Mouse (Mus musculus): ENCODE measurements at regions not wholly inside any gene's neighbourhood (a gene's known extent, or its start where the extent isn't known, plus 50 kb on each side); places are given as distances from the start of the nearest gene placed in this dataset.

DNA sequence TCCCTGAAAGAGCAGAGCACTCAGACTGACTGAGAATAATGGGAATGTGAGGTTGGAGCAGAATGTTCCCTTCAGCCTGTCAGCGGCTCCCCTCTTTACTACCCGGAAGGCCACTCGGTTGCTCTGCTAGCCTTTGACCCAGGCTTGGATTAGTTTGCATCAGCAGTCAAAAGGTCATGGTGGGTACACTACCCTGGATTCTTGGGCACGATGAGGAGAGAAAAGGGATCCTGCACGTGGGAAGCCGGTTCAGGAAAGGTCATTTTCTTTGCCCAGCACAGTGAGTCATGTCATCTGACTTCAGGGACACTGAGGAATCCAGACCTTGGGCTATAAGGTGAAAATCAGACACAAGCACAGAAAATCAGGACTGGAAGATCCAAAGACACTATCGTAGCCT, 443.3 kb downstream of the Rps24 start:
- Histone ChIP-seq H3K4me3 (ENCODE audit: insufficient read depth in 1 of 2, low read depth in 1 of 2, low read length in 2 of 2, poor library complexity in 1 of 2, severe bottlenecking in 1 of 2) (no peak overlapping the region), H3K27ac (ENCODE audit: insufficient read depth, low read depth, low read length, poor library complexity, severe bottlenecking) (no peak overlapping the region), H3K36me3 (ENCODE audit: control insufficient read depth, insufficient read depth, low read length, poor library complexity, severe bottlenecking) (no peaks in the 10 kb centered on the region), H3K9me3 (ENCODE audit: control insufficient read depth, insufficient read depth, low read depth, low read length) (no peaks in the 10 kb centered on the region), H3K4me1 (ENCODE audit: control insufficient read depth in 2 of 2, insufficient read depth in 2 of 2, low read length in 2 of 2, poor library complexity in 1 of 2) (peaks cover 0 to 3% of the 10 kb centered on the region in 2 experiments; a peak in 1 of 4 replicates), H3K9ac (ENCODE audit: insufficient read depth, low read depth, low read length, poor library complexity, severe bottlenecking) (no peak overlapping the region)
- no peak for DNase-seq (ENCODE audit: low read depth, low spot score)
- TF ChIP-seq ZNF384 (IDR thresholded peaks at IDR 0.05; ENCODE audit: low read depth, low read length) (no peak), HCFC1 (IDR thresholded peaks at IDR 0.05; ENCODE audit: borderline replicate concordance, insufficient read depth, low read length) (no peak), MAFK (IDR thresholded peaks at IDR 0.05; ENCODE audit: insufficient read depth, low read depth, low read length) (no peak), ZC3H11A (IDR thresholded peaks at IDR 0.05; ENCODE audit: borderline replicate concordance, low read depth, low read length) (no peak), CHD2 (IDR thresholded peaks at IDR 0.05; ENCODE audit: low read depth, low read length) (no peak)
- in situ Hi-C loops (cut with MboI; ENCODE audit: low sequenced_read_pairs in 2 of 2, unreplicated experiment in 2 of 2) = loop anchor here in 1 of 2 experiments (25.0 kb wide), 1 partner anchor 418 kb away; no protein-coding TSS in a partner anchor

DNA sequence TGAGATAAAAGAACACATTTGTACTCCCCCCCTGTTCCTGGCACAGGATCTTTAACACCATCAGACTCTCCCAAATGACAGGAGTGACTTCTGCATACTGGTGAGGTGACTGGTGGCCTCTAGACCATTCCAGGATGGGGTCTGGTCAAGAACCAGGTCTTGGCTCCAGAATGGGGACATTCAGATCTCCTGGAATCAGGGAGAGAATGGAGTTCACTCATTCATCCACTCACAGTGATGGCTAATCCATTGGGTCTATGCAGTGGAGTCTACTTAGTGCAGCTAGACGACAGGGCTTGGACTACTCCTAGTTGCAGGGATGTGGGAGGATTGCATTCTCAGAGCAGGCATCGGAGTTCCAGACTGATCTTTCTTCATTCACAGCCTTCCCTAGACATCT, 451.0 kb downstream of the Rps24 start:
- no peaks in the 10 kb centered on the region for H3K4me1 ChIP-seq (ENCODE audit: control insufficient read depth in 2 of 2, insufficient read depth in 2 of 2, low read length in 2 of 2, poor library complexity in 1 of 2)
- no peaks in the 10 kb centered on the region for H3K36me3 ChIP-seq (ENCODE audit: control insufficient read depth, insufficient read depth, low read length, poor library complexity, severe bottlenecking)
- no peak for TF ChIP-seq CHD2 (IDR thresholded peaks at IDR 0.05; ENCODE audit: low read depth, low read length)
- no peak for TF ChIP-seq ZNF384 (IDR thresholded peaks at IDR 0.05; ENCODE audit: low read depth, low read length)
- no peak for TF ChIP-seq MAFK (IDR thresholded peaks at IDR 0.05; ENCODE audit: insufficient read depth, low read depth, low read length)
- no peak for TF ChIP-seq HCFC1 (IDR thresholded peaks at IDR 0.05; ENCODE audit: borderline replicate concordance, insufficient read depth, low read length)
- TF ChIP-seq ZC3H11A (IDR thresholded peaks at IDR 0.05; ENCODE audit: borderline replicate concordance, low read depth, low read length) = no peak
- H3K9ac ChIP-seq (ENCODE audit: insufficient read depth, low read depth, low read length, poor library complexity, severe bottlenecking) = no peak overlapping the region
- no peak overlapping the region for H3K4me3 ChIP-seq (ENCODE audit: insufficient read depth in 1 of 2, low read depth in 1 of 2, low read length in 2 of 2, poor library complexity in 1 of 2, severe bottlenecking in 1 of 2)
- DNase-seq (ENCODE audit: low read depth, low spot score) = no peak
- no peaks in the 10 kb centered on the region for H3K9me3 ChIP-seq (ENCODE audit: control insufficient read depth, insufficient read depth, low read depth, low read length)
- in situ Hi-C loops (cut with MboI; ENCODE audit: low sequenced_read_pairs in 2 of 2, unreplicated experiment in 2 of 2) = loop anchor here in 1 of 2 experiments (25.0 kb wide), 1 partner anchor 426 kb away; no protein-coding TSS in a partner anchor
- H3K27ac ChIP-seq (ENCODE audit: insufficient read depth, low read depth, low read length, poor library complexity, severe bottlenecking) = no peak overlapping the region

- H3K4me1 ChIP-seq (ENCODE audit: control insufficient read depth in 2 of 2, insufficient read depth in 2 of 2, low read length in 2 of 2, poor library complexity in 1 of 2) = no peaks in the 10 kb centered on the region
- H3K36me3 ChIP-seq (ENCODE audit: control insufficient read depth, insufficient read depth, low read length, poor library complexity, severe bottlenecking) = no peaks in the 10 kb centered on the region
- no peak overlapping the region for H3K9ac ChIP-seq (ENCODE audit: insufficient read depth, low read depth, low read length, poor library complexity, severe bottlenecking)
- H3K4me3 ChIP-seq (ENCODE audit: insufficient read depth in 1 of 2, low read depth in 1 of 2, low read length in 2 of 2, poor library complexity in 1 of 2, severe bottlenecking in 1 of 2) = no peak overlapping the region
- H3K9me3 ChIP-seq (ENCODE audit: control insufficient read depth, insufficient read depth, low read depth, low read length) = no peaks in the 10 kb centered on the region
- in situ Hi-C loops (cut with MboI; ENCODE audit: low sequenced_read_pairs in 2 of 2, unreplicated experiment in 2 of 2) = loop anchor here in 1 of 2 experiments (25.0 kb wide), 1 partner anchor 427 kb away; no protein-coding TSS in a partner anchor
- H3K27ac ChIP-seq (ENCODE audit: insufficient read depth, low read depth, low read length, poor library complexity, severe bottlenecking) = no peak overlapping the region
- no peak for DNase-seq (ENCODE audit: low read depth, low spot score)
- TF ChIP-seq CHD2 (IDR thresholded peaks at IDR 0.05; ENCODE audit: low read depth, low read length) (no peak), ZC3H11A (IDR thresholded peaks at IDR 0.05; ENCODE audit: borderline replicate concordance, low read depth, low read length) (no peak), MAFK (IDR thresholded peaks at IDR 0.05; ENCODE audit: insufficient read depth, low read depth, low read length) (no peak), HCFC1 (IDR thresholded peaks at IDR 0.05; ENCODE audit: borderline replicate concordance, insufficient read depth, low read length) (no peak), ZNF384 (IDR thresholded peaks at IDR 0.05; ENCODE audit: low read depth, low read length) (no peak)
These were observed 452.1 kb downstream of the Rps24 start for GRCm38 (mm10) chr14:24939068-24939467.

DNA sequence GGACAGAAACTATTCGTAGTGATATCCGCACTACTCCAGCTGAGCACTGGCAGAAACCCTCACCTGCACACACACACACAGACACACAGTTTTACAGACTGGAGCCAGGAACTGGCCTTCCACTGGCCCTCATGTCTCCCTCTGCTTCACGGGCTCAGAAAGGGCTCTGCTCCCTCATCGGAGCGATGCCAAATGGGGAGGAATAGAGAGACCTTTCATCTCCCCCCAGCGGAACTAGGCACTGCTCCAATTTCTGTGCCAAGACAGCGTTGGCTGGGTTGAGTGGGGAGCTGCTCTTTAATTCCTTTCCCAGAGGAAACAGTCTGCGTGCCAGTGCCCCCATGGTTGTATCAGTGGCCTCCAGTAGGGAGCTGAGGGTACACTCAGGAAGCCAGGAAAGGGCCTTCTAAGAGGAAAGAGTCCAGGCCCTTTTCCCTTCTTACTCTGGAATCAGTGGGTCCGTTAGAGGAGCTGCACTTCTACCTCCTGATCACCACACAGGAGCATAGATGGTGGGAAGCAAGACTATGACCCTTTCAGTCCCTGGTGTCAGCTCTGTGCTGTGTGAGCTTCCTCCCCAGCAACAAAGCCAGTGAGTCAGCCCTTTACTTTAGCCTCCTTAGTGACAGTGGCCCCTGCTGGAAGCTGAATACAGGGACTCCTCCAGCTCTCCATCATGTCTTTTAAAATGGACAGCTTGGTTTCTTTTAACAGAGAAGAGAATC, 452.7 kb downstream of the Rps24 start:
- Histone ChIP-seq H3K9me3 (ENCODE audit: control insufficient read depth, insufficient read depth, low read depth, low read length) (no peaks in the 10 kb centered on the region), H3K27ac (ENCODE audit: insufficient read depth, low read depth, low read length, poor library complexity, severe bottlenecking) (no peak overlapping the region), H3K4me1 (ENCODE audit: control insufficient read depth in 2 of 2, insufficient read depth in 2 of 2, low read length in 2 of 2, poor library complexity in 1 of 2) (no peaks in the 10 kb centered on the region), H3K9ac (ENCODE audit: insufficient read depth, low read depth, low read length, poor library complexity, severe bottlenecking) (no peak overlapping the region), H3K36me3 (ENCODE audit: control insufficient read depth, insufficient read depth, low read length, poor library complexity, severe bottlenecking) (no peaks in the 10 kb centered on the region), H3K4me3 (ENCODE audit: insufficient read depth in 1 of 2, low read depth in 1 of 2, low read length in 2 of 2, poor library complexity in 1 of 2, severe bottlenecking in 1 of 2) (no peak overlapping the region)
- no peak for DNase-seq (ENCODE audit: low read depth, low spot score)
- in situ Hi-C loops (cut with MboI; ENCODE audit: low sequenced_read_pairs in 2 of 2, unreplicated experiment in 2 of 2) = loop anchor here in 1 of 2 experiments (25.0 kb wide), 1 partner anchor 427 kb away; no protein-coding TSS in a partner anchor
- TF ChIP-seq MAFK (IDR thresholded peaks at IDR 0.05; ENCODE audit: insufficient read depth, low read depth, low read length) (no peak), ZC3H11A (IDR thresholded peaks at IDR 0.05; ENCODE audit: borderline replicate concordance, low read depth, low read length) (no peak), HCFC1 (IDR thresholded peaks at IDR 0.05; ENCODE audit: borderline replicate concordance, insufficient read depth, low read length) (no peak), CHD2 (IDR thresholded peaks at IDR 0.05; ENCODE audit: low read depth, low read length) (no peak), ZNF384 (IDR thresholded peaks at IDR 0.05; ENCODE audit: low read depth, low read length) (no peak)
